Mouse (Mus musculus) embryo, embryonic 9.5 days (tissue): ENCODE results near the gene Klf6.

Experiments
- DNase-seq: peaks from one replicate; pipeline ENCODE4 v3.0.0-alpha.2; 2017; ENCODE audit errors: extremely low spot score

Gene Klf6

DNA sequence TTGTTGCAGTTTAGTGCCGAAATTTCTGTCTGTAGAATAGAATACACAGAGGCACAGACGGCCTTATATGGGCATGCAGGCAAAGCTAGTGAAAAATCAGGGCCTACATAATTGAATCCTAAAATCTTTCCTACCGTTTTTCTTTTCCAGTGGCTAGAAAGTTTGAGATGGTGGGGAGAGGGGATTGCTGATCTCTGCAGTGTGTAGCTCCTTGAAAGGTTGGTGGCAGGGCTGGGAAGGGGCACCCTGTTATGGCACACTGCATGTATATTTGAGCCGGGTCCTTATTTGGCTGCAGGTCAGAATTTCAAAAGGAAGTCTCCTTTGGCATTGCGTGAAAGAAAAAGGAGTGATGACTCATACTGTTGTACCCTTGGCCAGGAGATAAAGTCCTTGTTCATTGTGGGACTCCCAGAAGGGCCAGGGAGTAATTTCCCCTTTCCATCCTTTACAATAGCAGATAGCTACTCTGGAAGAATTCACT, 2.2 kb downstream of the Klf6 start:
- DNase-seq: no peak

DNA sequence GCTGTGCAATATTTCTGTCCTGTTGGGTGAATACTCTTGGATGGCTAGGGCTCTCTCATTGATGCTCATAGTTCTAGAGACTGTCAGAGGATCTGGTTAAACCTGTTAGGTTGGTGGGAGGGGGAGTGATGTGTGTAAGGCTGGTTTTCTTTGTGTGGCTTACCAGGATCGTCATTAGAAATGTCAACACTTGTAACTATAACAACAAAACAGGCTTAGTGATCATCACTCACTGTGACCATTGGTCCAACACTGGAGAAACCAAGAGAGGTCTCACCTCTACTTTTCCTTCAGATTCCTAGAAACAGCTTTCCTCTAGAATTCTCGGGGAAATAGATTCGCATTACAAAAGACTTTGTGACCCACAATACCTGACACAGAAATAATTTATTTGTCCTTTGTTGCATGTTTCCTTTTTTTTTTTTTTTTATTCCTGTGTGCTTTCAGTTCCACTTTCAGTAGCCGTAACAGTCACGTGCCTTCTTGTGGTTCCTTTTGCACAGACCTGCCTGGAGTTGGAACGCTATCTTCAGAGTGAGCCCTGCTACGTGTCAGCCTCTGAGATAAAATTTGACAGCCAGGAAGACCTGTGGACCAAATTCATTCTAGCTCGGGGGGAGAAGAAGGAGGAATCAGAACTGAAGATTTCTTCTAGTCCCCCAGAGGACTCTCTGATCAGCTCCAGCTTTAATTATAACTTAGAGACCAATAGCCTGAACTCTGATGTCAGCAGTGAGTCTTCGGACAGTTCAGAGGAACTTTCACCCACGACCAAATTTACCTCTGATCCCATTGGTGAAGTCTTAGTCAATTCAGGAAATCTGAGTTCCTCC, 3.2 kb downstream of the Klf6 start:
- no peak for DNase-seq

DNA sequence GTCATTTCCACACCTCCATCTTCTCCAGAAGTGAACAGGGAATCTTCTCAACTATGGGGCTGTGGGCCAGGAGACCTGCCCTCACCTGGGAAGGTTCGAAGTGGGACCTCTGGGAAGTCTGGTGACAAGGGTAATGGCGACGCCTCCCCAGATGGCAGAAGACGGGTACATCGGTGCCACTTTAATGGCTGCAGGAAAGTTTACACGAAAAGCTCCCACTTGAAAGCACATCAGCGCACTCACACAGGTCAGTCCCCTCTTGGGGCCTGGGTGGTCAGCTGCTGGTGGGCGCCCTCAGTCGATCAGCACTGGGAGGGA, 3.8 kb downstream of the Klf6 start:
- DNase-seq: no peak

DNA sequence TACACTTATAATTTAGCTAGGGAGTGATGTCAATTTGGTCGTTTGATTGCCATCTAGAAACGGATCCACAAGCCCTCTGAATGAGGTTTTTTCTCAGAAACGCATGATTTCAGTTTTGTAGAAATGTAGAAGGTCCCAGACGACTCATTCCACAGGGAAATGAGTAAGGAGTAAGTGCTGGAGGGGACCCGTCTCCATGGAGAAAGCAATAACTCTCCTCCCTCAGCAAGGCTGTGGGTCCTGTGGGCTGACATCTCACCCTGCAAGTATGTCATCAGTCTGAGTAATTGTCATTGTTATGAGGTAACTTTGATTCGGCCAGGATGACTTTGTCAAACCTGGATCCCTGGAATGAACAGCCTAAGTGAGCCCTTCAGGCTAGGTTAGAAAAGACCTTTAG, 4.8 kb downstream of the Klf6 start:
- no peak for DNase-seq

DNA sequence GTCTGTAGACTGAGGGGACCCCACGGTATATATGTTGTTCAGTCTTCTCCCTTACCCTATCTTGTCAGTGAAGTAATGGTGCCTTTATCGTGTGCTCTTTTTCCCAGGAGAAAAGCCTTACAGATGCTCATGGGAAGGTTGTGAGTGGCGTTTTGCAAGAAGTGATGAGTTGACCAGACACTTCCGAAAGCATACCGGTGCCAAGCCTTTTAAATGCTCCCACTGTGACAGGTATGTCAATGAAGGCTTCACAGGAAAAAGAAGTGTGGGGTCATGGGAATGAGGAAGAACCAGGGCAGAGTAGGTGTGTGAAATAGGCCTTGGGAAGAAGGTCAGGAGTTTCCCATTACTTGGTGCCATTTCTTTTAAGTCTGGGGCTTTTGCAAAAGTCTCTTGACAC, 5.2 kb downstream of the Klf6 start:
- no peak for DNase-seq

DNA sequence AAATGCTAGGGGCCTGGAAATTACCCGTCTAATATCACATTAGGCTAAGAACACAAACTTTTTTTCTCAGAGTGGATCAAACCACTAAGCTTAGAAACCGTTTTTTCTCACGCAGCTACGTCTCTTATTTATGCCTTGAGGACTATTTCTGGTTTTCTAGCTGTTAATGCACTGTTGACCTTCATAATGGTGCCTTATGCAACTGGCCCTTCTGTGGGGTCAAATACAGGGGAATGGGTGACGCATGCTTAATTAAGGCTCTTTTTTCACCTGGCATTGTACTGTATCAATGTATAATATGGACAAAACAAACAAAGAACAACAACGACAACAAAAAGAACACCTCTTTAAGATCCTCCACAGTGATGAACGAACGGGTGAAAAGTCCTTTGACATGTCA, 7.1 kb downstream of the Klf6 start:
- no peak for DNase-seq

DNA sequence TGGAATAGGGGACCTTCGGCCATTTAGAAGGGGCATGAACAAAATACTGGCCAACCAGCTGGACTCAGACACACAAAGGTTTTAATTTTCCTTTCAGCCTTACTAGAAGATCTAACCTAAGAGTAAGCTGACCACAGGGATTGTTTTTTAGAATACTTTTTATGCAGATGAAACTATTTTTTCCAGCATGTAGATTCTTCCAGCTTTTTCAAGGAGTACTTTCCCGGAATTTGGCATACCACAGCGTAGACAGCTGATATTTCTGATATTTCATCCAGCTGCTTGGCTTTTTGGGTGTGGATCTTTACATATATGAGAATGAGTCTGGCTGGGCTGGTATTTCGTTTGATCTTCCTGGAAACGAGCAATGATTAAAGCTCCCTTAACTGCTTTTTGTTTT, 8.2 kb downstream of the Klf6 start:
- no peak for DNase-seq

DNA sequence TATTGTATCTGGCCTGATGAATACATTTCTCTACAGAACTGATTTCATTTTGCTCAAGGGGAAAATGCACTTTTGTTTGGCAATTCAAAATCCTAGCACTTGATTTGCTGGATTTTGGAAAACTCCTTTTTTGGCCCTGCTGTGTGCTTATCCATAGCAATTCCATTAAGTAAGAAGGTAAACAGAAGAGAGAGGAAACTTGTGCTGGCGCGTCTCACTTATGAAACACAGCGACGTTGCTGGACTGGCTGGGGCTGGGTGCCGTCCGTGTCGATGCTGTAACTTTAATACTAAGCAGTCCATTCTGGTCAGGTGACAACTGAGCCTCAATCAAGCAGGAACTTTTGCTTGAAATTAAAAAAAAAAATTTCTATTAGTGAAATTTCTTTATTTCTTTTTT, 8.6 kb downstream of the Klf6 start:
- DNase-seq: no peak

DNA sequence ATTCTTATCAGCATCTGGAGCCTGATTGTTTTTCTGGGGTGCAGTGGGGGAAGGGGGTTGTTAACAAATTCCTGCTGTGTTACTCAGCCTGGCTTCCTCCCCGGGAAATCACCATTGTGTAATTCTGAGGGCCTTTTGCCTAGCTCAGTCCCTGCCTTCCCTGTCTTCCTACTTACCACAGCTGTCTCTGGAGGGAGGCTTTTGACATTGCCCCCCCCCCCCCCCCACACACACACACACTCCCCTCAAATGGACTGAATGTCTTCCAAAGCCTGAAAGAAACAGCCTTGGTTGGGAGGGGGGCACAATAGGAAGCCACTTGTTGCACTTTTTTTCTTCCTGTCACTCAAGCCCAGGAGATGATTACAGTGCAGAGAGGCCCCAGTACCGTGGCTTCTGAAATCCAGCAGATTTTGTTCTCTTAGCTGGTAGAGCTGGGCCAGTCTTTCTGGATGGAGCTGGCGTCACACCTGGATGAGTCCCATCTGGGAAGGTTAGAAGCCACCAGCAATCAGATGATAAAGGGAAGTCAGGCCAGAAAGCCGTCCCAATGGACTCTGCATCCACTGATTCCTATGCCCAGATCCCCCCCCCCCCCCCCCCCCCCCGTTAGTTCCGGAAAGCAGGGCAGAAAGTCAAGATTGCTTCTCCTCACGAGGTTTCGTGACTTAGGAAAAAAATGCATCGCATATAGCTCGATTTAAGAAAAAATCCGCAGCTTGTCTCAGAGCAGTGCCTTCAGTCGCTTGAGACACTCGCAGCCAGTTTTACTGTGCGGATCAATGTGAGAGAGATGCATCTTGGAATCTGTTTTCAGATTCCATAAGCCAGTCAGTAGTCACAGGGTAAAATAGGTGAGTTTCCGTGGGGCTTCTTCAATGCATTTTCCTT, 9.3 kb downstream of the Klf6 start:
- peak; percentile 52 for DNase-seq

DNA sequence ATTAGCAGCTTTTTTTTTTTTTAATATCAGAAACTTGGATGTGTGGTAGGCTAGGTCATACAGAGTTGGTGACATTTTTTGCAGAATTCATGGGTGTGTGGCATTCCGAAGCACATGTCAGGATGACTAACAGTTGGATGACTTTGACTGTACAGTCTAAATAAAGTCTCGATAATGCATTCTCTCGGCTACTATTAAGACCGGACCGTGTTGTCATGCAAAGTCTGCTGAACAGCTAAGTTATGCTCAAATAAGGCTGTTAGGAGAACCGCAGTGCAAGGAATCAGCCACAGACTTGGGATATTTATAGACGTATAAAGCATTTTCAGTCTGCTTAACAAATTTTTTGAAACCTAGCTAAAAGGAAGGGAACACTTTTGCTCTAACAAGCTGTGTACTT, 10.1 kb downstream of the Klf6 start:
- no peak for DNase-seq

DNA sequence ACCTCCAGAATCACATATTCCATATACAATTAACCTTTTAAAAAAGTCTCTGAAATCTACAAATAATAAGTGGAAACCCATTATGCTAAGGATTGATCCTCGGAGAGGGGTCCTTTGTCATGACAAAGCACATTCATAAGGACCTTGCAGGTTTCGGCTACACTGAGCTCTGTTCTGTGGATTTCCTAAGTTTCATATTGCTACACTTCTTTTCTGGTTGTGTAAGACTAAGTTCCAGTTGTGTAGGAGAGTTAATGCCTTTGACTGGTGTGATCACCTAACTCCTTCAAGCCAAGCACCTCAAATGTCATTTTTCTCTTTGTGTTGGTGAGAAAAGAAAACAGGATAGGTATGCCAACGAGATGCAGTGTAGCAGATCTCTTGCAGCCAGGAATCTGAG, 12.4 kb downstream of the Klf6 start:
- DNase-seq: no peak

DNA sequence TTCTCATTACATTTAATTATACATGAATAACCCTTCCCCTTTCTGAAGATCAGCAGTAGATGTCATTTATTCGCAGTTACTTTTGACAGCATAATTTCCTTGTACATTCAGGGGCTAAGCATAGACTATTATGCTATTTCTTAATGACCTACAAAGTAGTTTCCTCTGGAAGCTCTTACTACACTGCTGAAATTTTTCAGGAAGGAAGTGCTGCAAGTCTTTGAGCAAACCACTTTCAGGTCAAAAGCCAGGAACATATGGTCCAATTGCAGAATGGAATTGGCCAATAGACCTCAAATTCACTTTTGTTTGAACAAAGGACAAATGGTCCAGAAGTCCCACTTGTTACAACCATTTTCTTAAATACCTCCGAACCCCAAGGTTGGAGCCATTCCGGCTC, 14.2 kb downstream of the Klf6 start:
- DNase-seq: no peak

DNA sequence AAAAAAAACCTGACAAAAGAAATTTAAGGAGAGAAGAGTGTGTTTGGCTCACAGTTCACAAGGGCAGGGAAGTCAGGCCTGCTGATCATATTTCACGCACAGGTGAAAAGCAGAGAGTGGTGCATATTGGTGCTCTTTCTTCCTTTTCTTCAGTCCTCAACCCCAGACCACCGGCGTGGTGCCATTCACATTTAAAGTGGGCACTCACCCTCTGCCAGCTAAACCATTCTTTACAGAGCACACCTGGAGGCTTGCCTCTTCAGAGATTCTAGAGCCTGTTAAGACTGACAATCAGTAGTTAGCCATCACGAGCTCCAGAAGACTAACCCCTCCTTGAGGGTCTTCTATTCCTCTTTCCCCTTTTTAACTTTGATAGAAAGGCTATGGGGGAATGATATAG, 17.5 kb downstream of the Klf6 start:
- no peak for DNase-seq

DNA sequence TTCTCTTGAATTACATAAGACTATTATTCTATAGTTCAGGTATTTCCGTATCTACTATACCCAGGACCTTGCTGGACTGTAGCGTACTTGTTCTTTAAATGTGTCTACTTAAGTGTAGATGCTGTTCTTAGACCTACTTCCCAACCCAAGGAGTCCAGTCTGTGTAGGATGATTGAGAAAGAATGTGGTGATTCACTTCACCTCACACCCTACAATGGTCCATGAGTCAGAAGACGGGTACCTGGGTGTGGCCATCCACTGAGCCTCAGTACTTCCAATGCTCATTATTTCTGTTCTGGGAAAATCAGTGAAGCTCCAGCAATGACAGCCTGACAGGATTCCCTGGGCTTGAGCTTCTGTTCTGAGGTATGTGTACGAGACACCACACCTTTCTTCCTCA, 25.5 kb downstream of the Klf6 start:
- DNase-seq: no peak

DNA sequence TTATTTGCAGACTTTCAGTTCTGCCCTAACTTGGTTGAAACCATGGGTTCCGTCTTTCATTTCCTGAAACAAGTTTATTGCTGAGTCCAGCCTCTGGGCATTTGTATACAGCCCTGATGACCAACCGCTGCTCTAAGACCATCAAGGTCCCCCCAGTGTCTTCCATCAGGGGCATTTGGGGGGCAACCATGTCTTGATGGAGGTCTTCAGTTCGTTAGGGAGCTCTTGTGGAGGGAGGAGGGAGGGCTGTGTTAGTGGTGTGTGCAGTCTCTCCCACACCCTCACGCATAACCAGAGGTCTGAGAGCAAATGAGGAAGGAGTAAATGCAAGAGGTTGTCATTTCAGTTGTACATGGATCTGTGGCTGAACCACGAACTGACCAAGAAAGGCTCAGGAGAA, 26.9 kb downstream of the Klf6 start:
- no peak for DNase-seq

DNA sequence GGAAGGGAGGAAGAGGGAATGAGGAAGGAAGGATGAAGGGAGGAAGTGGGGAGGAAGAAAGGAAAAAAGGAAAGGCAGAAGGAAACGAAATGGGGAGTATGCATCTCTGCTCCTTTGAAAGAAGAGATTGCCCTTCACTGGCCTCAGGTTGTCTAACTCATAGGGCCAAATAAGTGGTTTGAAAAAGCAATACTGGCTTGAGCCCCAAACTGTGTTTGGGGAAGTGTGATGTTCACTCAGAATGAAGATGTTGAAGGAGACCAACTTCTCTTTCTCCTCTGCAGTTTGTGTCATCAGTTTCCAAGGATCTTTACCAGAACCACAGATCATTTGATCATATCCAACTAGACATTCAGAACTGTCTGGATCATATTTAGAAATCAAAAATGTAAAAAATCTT, 27.4 kb downstream of the Klf6 start:
- DNase-seq: no peak

DNA sequence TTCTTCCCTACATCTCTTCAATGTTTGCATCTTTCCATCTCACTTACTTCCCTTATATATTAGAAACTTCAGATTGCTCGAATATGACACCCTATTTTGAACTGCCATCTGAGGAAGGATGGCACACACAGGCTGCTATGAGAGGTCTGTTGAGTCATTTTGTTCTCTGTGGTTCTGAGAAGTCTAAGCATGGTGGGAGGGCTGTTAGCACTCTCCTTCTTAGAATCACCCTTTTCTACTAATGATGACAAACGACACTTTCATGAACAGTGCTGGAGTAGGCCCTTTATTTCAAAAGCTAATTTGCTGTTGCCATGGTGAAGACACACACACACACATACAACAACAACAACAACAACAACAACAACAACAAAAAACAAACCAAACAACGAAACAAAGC, 28.8 kb downstream of the Klf6 start:
- DNase-seq: no peak

DNA sequence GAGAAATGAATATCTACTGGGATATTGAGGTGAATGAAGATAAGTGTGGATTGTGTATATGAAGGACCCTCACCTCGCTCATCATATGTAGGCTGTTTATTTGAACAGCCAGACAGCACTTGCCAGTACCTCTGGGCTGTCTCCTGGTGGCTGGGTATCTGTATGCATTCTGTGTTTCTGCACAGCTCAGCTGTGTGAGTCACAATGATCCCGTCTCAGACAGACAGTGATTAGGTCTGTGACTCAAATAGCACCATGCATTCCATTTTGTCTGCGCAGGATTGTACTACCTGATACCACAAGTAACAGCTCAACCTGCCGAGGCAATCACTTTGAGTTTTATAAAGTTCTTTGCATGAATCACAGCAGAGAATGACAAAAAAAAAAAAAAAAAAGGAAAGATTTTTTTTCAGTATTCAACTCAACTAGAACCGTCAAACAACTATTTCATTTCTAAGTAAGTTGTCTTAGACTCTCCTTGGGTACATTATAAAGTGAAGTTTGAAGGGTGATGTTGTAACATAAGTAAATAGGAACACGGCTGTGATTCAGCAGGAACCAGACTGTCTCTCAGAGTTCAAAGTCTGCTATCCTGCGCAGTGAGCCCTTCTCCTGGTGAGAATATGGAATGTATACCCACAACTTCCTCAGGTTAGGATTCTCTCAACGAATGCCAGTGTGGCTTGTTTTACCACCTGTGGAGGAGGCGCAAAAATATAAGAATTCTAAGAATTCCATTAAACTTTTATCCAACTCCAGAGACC, 31.6 kb downstream of the Klf6 start:
- DNase-seq: no peak

DNA sequence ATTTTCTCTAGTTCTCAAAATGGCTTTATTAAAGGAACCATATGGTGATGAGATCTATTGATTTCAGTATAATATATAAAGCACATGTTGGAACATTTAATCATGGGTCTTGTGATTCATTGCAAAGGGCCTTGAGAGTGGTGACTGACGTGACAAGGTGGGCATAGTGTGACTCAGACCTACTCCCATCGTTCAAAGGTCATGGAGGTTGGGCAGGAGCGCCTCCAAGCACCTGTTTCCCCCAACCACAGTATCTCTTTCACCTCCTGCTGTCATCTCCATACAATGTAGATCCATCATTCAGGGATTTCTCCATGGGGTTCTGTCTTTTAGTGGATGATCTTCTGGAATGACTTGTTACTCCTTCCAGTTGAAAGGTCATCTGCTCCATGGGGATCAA, 33.6 kb downstream of the Klf6 start:
- DNase-seq: no peak

DNA sequence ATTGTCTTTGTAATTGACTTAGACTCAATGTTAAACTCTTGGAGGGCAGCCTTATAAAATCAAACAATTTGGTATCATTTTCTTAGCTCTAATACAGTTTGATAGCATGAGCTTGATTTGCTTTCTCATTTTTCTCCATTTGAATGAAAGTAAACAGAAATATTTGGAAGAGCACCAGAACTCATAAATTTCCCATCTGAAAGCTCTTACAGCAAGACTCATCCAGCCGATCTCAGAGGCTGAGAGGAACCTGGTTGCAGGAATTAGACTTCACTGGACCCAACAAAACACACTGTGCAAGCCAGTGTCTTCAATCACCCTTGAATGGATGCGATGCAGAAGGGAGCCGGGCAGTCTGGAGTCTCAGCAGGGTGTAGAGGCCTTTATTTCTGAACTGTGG, 34.6 kb downstream of the Klf6 start:
- DNase-seq: no peak

DNA sequence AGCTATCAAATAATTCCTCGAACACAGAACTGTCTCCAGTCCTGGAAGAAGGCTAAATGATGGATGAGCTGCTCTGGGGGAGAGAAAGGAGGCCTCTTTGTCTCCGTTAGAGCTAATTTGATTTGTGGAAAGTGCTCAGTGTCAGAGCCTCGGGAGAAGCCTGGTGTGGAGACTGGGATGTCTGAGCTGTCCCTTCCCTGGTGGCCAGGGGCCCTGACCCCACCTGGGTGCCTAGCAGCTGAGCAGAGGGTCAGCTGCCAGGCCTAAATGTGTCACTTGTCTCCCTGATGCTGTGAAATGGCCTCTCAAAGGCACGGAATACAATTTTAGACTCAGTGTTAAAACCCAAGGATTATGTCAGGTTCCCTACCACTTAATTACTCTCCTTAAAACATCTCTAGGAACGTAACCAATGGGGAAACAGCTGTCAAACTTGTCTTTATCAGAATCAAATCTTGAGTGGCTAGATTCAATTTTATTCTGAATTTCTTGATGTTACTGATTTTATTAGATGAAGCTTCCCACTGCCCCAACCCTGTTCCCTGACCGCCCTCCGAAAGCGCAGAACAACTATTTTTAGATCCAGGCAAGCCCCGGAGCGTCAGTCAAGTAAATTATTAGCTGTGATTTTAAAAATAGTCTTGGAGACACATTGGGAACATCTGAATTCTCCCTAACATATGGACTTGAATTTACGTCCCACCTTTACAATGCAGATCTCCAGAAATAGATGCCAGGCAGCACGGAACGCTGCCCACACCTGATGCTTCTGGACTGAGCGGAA, 36.1 kb downstream of the Klf6 start:
- no peak for DNase-seq

DNA sequence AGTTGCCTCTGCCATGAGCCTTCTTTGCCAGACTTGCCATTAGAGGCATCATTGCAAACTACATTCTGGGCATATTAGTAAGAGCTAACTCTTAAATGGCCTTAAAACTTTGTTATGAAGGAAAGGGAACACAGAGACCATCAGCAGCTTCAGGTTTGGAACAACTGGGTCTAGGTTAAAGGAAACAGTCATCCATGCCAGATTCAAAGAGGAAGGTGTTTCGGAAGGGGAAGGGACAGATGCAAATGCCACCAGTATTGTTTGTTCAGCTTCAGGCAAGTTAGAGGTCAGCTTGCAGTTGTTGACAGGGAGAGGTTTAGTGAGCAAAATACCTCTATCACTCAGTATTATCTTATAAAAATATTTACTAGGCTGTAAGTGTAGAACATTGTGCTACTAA, 37.7 kb downstream of the Klf6 start:
- DNase-seq: no peak
